Mouse (Mus musculus): ENCODE measurements around the gene Slc22a2.

DNA sequence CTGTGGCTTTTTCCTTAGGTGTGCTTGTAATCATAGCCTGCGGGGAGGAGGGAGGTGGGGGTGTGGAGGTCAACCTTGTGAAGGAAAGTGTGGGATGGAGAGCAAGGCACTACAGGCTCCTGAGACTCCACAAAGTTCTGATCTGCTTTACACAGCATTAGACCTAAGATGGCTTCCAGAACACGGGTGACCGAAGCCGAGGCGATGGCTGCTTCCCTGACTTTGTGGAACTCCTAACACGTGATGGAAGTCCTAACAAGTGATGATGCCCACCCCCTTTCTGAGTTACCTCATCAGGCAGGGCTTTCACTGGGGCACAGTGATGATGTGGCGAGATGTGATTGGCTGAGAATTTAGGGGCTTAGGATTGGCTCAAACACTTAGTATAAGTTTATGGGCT lies 6.8 kb upstream of the Slc22a2 start:
- TF ChIP-seq ZNF384 (IDR thresholded peaks at IDR 0.05; ENCODE audit: low read depth, low read length): no peak
- no peak for TF ChIP-seq ZC3H11A (IDR thresholded peaks at IDR 0.05; ENCODE audit: borderline replicate concordance, low read depth, low read length)
- TF ChIP-seq HCFC1 (IDR thresholded peaks at IDR 0.05; ENCODE audit: borderline replicate concordance, insufficient read depth, low read length): no peak
- TF ChIP-seq MAFK (IDR thresholded peaks at IDR 0.05; ENCODE audit: insufficient read depth, low read depth, low read length): no peak
- TF ChIP-seq CHD2 (IDR thresholded peaks at IDR 0.05; ENCODE audit: low read depth, low read length): no peak
